Mouse (Mus musculus): Measurements from ENCODE around the gene Washc4. TPM values are rescaled to one million over a fixed set of nuclear protein-coding genes. Genes with fewer than 3 reads are reported as not detected.

The Washc4 gene
- polyA plus RNA-seq, 1 experiment from 2014 or later, result 35.4 TPM

- no peak overlapping the region for H3K4me3 ChIP-seq
- no peaks in the 10 kb centered on the region for H3K9me3 ChIP-seq
- H3K36me3 ChIP-seq, result peaks cover 36% of the 10 kb centered on the region
- 0 out of 2 replicates have a peak overlapping the region, but pooled peaks have one; percentile 3 for H3K27ac ChIP-seq (replicated peaks)
- WGBS, result 38% methylated on average over 8 of the region's 8 CpGs
- H3K4me2 ChIP-seq (replicated peaks), result no peak overlapping the region
- H3K9ac ChIP-seq (replicated peaks), result no peak overlapping the region
- 0 out of 2 replicates have a peak, but pooled peaks cover 3% of the 10 kb centered on the region for H3K4me1 ChIP-seq
- ATAC-seq (replicated peaks), result no peak
- H3K27me3 ChIP-seq, result no peaks in the 10 kb centered on the region
These were observed 62.2 kb downstream of the Washc4 start for GRCm38 (mm10) chr10:83605637-83606183.

GRCm38 (mm10) chr10:83607111-83607510 is 63.6 kb downstream of the Washc4 start:
- WGBS, result 96% methylated on average over 3 of the region's 3 CpGs
- ATAC-seq (replicated peaks), result no peak
- Histone ChIP-seq H3K4me3 (no peak overlapping the region), H3K4me1 (0 out of 2 replicates have a peak, but pooled peaks cover 3% of the 10 kb centered on the region), H3K27ac (replicated peaks) (no peak overlapping the region), H3K4me2 (replicated peaks) (no peak overlapping the region), H3K27me3 (no peaks in the 10 kb centered on the region), H3K9me3 (no peaks in the 10 kb centered on the region), H3K9ac (replicated peaks) (no peak overlapping the region), H3K36me3 (peaks cover 38% of the 10 kb centered on the region)

GRCm38 (mm10) chr10:83608596-83608995 is 65.0 kb downstream of the Washc4 start:
- H3K4me1 ChIP-seq, result 0 out of 2 replicates have a peak, but pooled peaks cover 3% of the 10 kb centered on the region
- no peaks in the 10 kb centered on the region for H3K27me3 ChIP-seq
- no peaks in the 10 kb centered on the region for H3K9me3 ChIP-seq
- ATAC-seq (replicated peaks), result no peak
- H3K4me3 ChIP-seq, result no peak overlapping the region
- no peak overlapping the region for H3K27ac ChIP-seq (replicated peaks)
- H3K9ac ChIP-seq (replicated peaks), result no peak overlapping the region
- WGBS, result 85% methylated on average over 8 of the region's 8 CpGs
- peaks cover 33% of the 10 kb centered on the region for H3K36me3 ChIP-seq
- H3K4me2 ChIP-seq (replicated peaks), result no peak overlapping the region

GRCm38 (mm10) chr10:83610518-83610917 is 67.0 kb downstream of the Washc4 start:
- Histone ChIP-seq H3K4me1 (0 out of 2 replicates have a peak, but pooled peaks cover 1% of the 10 kb centered on the region), H3K4me2 (replicated peaks) (no peak overlapping the region), H3K27me3 (no peaks in the 10 kb centered on the region), H3K36me3 (peaks cover 28% of the 10 kb centered on the region), H3K9ac (replicated peaks) (no peak overlapping the region), H3K27ac (replicated peaks) (no peak overlapping the region), H3K9me3 (no peaks in the 10 kb centered on the region), H3K4me3 (no peak overlapping the region)
- 95% methylated on average over 7 of the region's 7 CpGs for WGBS
- ATAC-seq (replicated peaks), result no peak

GRCm38 (mm10) chr10:83611863-83612262 is 68.3 kb downstream of the Washc4 start:
- no peaks in the 10 kb centered on the region for H3K9me3 ChIP-seq
- no peak for ATAC-seq (replicated peaks)

GRCm38 (mm10) chr10:83612648-83613215 is 69.2 kb downstream of the Washc4 start:
- no peaks in the 10 kb centered on the region for H3K9me3 ChIP-seq
- H3K4me1 ChIP-seq, result no peaks in the 10 kb centered on the region
- 92% methylated on average over 14 of the region's 14 CpGs for WGBS
- ATAC-seq (replicated peaks), result no peak
- no peak overlapping the region for H3K4me2 ChIP-seq (replicated peaks)
- no peak overlapping the region for H3K4me3 ChIP-seq
- no peak overlapping the region for H3K9ac ChIP-seq (replicated peaks)
- H3K27me3 ChIP-seq, result no peaks in the 10 kb centered on the region
- peaks cover 20% of the 10 kb centered on the region for H3K36me3 ChIP-seq
- no peak overlapping the region for H3K27ac ChIP-seq (replicated peaks)

More at GRCm38 (mm10) chr10:83611863-83612262, 68.3 kb downstream of the Washc4 start:
- no peaks in the 10 kb centered on the region for H3K27me3 ChIP-seq
- H3K9ac ChIP-seq (replicated peaks), result no peak overlapping the region
- H3K27ac ChIP-seq (replicated peaks), result no peak overlapping the region
- WGBS, result 99% methylated on average over 5 of the region's 5 CpGs
- H3K36me3 ChIP-seq, result peaks cover 27% of the 10 kb centered on the region
- H3K4me2 ChIP-seq (replicated peaks), result no peak overlapping the region
- H3K4me3 ChIP-seq, result no peak overlapping the region
- H3K4me1 ChIP-seq, result no peaks in the 10 kb centered on the region

- no peaks in the 10 kb centered on the region for H3K27me3 ChIP-seq
- H3K9ac ChIP-seq (replicated peaks), result no peak overlapping the region
- WGBS, result 55% methylated on average over 10 of the region's 10 CpGs
- H3K9me3 ChIP-seq, result no peaks in the 10 kb centered on the region
- no peak overlapping the region for H3K4me3 ChIP-seq
- no peak overlapping the region for H3K27ac ChIP-seq (replicated peaks)
- H3K4me2 ChIP-seq (replicated peaks), result no peak overlapping the region
- no peaks in the 10 kb centered on the region for H3K36me3 ChIP-seq
- no peak for ATAC-seq (replicated peaks)
- peaks cover 4% of the 10 kb centered on the region for H3K4me1 ChIP-seq
These were observed 73.8 kb downstream of the Washc4 start for GRCm38 (mm10) chr10:83617366-83617765.

GRCm38 (mm10) chr10:83618819-83619440 is 75.4 kb downstream of the Washc4 start:
- Histone ChIP-seq H3K4me3 (no peak overlapping the region), H3K27me3 (no peaks in the 10 kb centered on the region), H3K4me1 (peaks cover 4% of the 10 kb centered on the region), H3K27ac (replicated peaks) (no peak overlapping the region), H3K9me3 (no peaks in the 10 kb centered on the region), H3K36me3 (no peaks in the 10 kb centered on the region), H3K9ac (replicated peaks) (no peak overlapping the region), H3K4me2 (replicated peaks) (no peak overlapping the region)
- WGBS, result 85% methylated on average over 12 of the region's 12 CpGs
- no peak for ATAC-seq (replicated peaks)

- Histone ChIP-seq H3K36me3 (no peaks in the 10 kb centered on the region), H3K9me3 (no peaks in the 10 kb centered on the region), H3K4me3 (no peak overlapping the region), H3K27ac (replicated peaks) (no peak overlapping the region), H3K27me3 (no peaks in the 10 kb centered on the region), H3K4me1 (peaks cover 4% of the 10 kb centered on the region), H3K4me2 (replicated peaks) (no peak overlapping the region), H3K9ac (replicated peaks) (no peak overlapping the region)
- 85% methylated on average over 24 of the region's 24 CpGs for WGBS
- ATAC-seq (replicated peaks), result 0 out of 2 replicates have a peak, but pooled peaks have one; percentile 27
These were observed 77.0 kb downstream of the Washc4 start for GRCm38 (mm10) chr10:83620350-83621055.

- 76% methylated on average over 8 of the region's 8 CpGs for WGBS
- Histone ChIP-seq H3K27ac (replicated peaks) (no peak overlapping the region), H3K36me3 (0 out of 2 replicates have a peak, but pooled peaks cover 4% of the 10 kb centered on the region), H3K4me2 (replicated peaks) (no peak overlapping the region), H3K4me1 (peaks cover 4% of the 10 kb centered on the region), H3K9ac (replicated peaks) (no peak overlapping the region), H3K9me3 (no peaks in the 10 kb centered on the region), H3K27me3 (no peaks in the 10 kb centered on the region), H3K4me3 (no peak overlapping the region)
- ATAC-seq (replicated peaks), result no peak
These were observed 80.5 kb downstream of the Washc4 start for GRCm38 (mm10) chr10:83624065-83624464.

- Histone ChIP-seq H3K4me3 (no peak overlapping the region), H3K4me1 (peaks cover 4% of the 10 kb centered on the region), H3K9ac (replicated peaks) (no peak overlapping the region), H3K27me3 (no peaks in the 10 kb centered on the region), H3K4me2 (replicated peaks) (no peak overlapping the region), H3K36me3 (0 out of 2 replicates have a peak, but pooled peaks cover 4% of the 10 kb centered on the region), H3K27ac (replicated peaks) (no peak overlapping the region), H3K9me3 (no peaks in the 10 kb centered on the region)
- no peak for ATAC-seq (replicated peaks)
- WGBS, result 92% methylated on average over 12 of the region's 12 CpGs
These were observed 81.3 kb downstream of the Washc4 start for GRCm38 (mm10) chr10:83624841-83625240.
